Mouse (Mus musculus): Measurements from ENCODE around the gene Mthfd2.
"Not testable (repeated sequence)": the region's sequence is repeated elsewhere in the genome, so short reads cannot be mapped to it uniquely, and the experiment has no call there.

Gene Mthfd2

DNA sequence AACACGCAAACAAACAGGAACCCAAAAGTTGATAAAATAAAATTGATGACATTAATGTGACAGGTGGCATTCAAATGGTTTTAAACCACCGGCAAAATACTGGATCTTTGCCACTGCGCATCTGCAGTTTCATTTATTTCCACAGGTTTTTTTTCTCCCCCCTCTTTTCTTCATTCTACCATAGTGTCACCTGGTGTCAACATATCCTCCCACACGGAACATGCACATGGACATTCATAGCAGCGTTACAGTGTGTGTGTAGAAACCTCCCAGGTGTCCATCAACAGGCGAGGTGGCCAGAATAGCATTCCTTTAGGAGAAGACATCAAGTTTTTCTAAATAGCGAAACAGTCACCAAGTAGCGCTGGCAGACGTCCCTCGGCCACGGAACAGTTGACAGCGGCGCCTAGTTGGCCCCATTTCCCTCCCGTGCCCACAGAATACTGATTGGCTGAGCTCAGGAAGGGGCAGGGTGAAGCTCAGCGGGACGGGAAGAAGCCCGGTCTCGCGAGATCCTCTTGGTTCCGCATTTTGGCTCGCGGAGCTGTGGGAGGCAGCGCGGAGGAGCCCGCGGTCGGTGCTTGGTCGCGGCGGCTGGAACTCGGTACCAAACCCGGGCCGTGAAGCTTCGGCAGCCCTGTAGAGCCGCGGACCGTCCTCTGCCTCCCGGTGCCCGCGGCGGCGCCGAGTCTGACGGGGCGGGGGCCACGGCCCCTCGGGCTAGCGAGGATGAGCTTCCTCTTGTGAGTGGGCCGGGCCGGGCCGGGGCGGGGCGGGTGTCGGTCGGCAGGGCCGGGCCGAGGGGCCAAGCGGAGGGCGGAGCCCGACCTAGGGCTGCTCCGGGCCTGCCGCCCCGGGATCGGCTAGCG lies at the start of gene Mthfd2, which contains the start of gene Mob1a:
Gene Mthfd2 (minus strand): TSS at position 384 of the 869 bp plus-strand sequence.
Gene Mob1a (plus strand): TSS at position 492 of the 869 bp plus-strand sequence.
- peak; percentile 87 to 93 for DNase-seq (ENCODE audit: low read depth in 1 of 2, low spot score in 2 of 2)

- no peak for DNase-seq (ENCODE audit: low read depth in 1 of 2, low spot score in 2 of 2)
These were observed 48.1 kb upstream of the Mthfd2 start for GRCm38 (mm10) chr6:83373704-83374300.

DNA sequence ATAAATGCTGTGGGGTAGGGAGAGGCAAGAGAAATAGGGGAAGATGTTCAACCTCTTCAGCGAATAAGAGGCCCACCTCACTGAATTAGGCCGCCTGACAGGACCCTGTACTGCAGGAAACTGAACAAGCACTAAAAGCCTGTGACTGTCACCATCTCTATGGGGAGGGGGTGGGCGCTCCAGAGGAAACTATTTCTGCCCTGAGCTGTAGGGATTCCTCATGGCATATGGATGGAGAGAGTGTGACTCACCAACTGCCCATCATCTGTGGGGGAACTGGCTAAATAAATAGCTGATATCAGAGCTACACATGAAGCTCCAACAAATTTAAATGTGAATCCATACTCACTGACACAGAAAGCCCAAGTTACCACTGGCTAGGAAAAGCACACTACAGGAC lies 45.6 kb upstream of the Mthfd2 start:
- DNase-seq (ENCODE audit: low read depth in 1 of 2, low spot score in 2 of 2) = no peak

GRCm38 (mm10) chr6:83370316-83370965 lies 44.7 kb upstream of the Mthfd2 start:
- no peak for DNase-seq (ENCODE audit: low read depth in 1 of 2, low spot score in 2 of 2)

- DNase-seq (ENCODE audit: low read depth in 1 of 2, low spot score in 2 of 2) = no peak
These were observed 37.4 kb upstream of the Mthfd2 start for GRCm38 (mm10) chr6:83363075-83363474.

DNA sequence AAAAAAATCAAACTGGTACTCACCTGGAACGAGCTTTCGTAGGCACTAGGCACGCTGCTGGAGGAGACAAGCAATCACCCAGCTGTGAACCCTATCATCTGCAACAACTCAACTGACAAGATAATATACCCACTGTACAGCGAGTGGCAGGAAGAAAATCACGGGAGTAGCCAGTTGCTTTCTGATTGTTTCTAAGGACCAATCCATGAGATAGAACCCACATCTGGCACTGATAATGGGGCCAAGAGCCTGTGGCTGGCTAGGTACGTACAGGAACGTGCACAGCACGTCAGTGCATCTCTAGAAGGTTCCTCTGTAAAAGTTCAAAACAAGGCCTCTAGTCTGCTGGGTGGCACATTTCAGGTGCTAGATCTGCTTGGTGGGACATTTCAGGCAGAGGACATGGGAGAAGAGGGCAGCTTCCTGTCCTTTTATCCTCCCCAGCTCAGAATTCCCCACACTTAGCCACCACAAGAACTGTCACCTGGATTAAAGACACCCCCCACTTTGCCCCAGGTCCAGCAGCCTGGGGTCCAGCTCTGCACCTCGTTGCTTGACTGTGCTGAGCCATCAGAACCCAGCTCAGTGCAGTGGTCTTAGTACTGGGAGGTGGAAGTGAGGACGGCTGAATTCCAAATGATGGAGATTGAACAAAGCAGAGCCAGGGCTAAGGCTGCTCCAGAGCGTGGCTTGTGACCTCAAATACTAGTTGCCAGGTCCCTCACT lies 36.0 kb upstream of the Mthfd2 start:
- no peak for DNase-seq (ENCODE audit: low read depth in 1 of 2, low spot score in 2 of 2)

GRCm38 (mm10) chr6:83357436-83357835 lies 31.7 kb upstream of the Mthfd2 start:
- no peak for DNase-seq (ENCODE audit: low read depth in 1 of 2, low spot score in 2 of 2)

GRCm38 (mm10) chr6:83356569-83357138 lies 30.9 kb upstream of the Mthfd2 start:
- DNase-seq (ENCODE audit: low read depth in 1 of 2, low spot score in 2 of 2) = peak; percentile 27 to 57

- no peak for DNase-seq (ENCODE audit: low read depth in 1 of 2, low spot score in 2 of 2)
These were observed 29.4 kb upstream of the Mthfd2 start for GRCm38 (mm10) chr6:83354856-83355781.

DNA sequence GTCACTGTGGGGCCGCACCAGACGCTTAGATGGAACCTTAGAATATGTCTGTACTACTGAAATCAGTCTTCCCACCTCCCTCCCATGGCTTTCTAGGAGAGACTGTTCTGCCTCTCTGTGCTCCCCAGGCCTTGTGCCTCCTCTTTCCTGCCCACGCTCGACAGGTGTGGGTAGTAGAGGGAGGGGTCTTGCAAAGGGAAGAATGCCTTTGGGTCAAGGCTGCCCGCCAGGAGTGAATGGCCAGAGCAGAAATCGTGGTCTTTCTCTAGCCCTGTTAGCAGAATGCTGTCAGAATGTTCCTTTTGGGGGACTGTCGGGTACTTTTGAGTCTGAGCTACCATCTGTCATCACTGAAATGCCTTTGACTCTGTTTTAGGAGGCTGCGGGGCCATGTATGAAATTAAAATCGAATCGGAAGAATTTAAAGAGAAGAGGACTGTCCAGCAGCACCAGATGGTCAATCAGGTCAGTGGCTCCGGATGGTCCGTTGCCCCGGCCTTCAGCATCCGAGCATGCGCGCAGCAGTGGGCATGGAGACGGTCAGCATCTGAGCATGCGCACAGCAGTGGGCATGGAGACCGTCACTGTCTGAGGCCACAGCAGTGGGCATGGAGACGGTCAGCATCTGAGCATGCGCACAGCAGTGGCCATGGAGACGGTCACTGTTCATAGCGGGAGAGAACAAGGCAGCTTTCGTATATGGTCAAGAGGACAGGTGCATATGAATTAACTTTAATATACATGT lies 27.1 kb upstream of the Mthfd2 start:
- no peak for DNase-seq (ENCODE audit: low read depth in 1 of 2, low spot score in 2 of 2)

GRCm38 (mm10) chr6:83351490-83352160 lies 25.9 kb upstream of the Mthfd2 start:
- no peak for DNase-seq (ENCODE audit: low read depth in 1 of 2, low spot score in 2 of 2)

GRCm38 (mm10) chr6:83350851-83351405 lies 25.2 kb upstream of the Mthfd2 start:
- DNase-seq (ENCODE audit: low read depth in 1 of 2, low spot score in 2 of 2) = no peak

- DNase-seq (ENCODE audit: low read depth in 1 of 2, low spot score in 2 of 2) = no peak
These were observed 24.5 kb upstream of the Mthfd2 start for GRCm38 (mm10) chr6:83350172-83350571.

GRCm38 (mm10) chr6:83349274-83349958 lies 23.7 kb upstream of the Mthfd2 start:
- DNase-seq (ENCODE audit: low read depth in 1 of 2, low spot score in 2 of 2) = peak; percentile 76 to 80

- no peak for DNase-seq (ENCODE audit: low read depth in 1 of 2, low spot score in 2 of 2)
These were observed 23.2 kb upstream of the Mthfd2 start, which contains the start of gene Bola3 for GRCm38 (mm10) chr6:83348873-83349272. Gene Bola3, plus strand, starts transcription at chr6:83349147.

DNA sequence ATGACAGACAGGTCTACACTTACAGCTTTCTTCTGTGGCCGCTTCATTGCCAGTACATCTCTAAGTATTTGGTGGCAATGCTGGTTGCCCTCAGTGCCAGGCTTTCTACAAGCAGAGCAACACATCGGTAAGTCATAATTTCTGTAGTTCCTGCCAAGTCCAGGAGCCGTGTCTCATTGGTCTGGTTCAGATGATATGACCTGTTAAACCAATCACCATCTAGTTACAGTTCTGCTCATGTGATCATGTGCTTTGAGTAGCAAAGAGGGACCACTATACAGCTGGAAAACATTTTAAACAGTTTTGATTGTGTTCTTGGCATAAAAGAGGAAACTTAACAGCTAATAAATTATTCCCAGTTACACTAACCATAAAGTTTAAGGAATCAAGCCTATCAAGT lies 22.2 kb upstream of the Mthfd2 start:
- DNase-seq (ENCODE audit: low read depth in 1 of 2, low spot score in 2 of 2) = no peak

GRCm38 (mm10) chr6:83345285-83345684 lies 19.6 kb upstream of the Mthfd2 start:
- DNase-seq (ENCODE audit: low read depth in 1 of 2, low spot score in 2 of 2) = not testable (repeated sequence)

GRCm38 (mm10) chr6:83342957-83343356 lies 17.2 kb upstream of the Mthfd2 start:
- no peak for DNase-seq (ENCODE audit: low read depth in 1 of 2, low spot score in 2 of 2)

Measured in monocyte, adult 2 months (primary cell).